9 mouse cellular contexts compared by ENCODE assay signal in the genomic region with DNA sequence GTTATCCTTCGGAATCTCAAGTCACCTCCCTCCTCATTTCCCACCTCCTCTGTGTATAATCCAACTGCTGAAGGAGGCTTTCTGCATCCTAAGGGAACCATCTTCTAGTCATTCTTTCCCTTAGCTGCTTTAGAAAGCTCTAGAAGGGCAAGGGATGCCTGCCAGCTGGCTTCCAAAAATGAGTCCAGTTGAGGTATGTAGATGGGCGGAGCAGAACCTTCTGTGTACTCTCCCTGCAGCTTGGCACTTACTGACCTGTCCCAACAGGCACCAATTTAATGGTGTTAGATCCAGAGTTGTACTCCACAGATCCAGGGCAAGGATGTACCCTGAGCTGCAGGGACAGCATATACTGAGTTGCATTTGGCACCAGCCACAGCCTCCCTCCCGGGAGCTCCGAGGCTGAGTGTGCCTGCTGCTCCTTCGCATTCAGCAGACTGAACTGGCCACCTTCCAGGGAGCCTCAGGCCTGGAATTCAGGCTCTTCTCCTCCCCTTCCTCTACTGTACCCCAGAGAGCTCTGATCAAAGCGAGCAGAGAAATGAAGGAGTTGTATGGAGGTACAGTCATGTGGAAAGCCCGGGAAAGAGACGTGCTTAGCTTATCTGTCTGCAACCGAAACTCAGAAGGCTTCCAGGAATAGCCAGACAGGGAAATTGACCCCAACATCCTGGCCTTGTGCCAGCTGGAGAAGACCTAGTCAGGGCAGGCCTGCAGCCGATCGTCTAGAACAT.
DNase-seq lines count a peak whose midpoint lies in the region; ATAC-seq lines count a peak whose summit lies in the region.
"Had no signal": no experiment of that assay in that cellular context is flagged by ENCODE, and none has a peak within 500 bp of the region (broad histone marks: within the 10 kb centered on the region; RNA-seq: fewer than 3 reads in every experiment).

No protein-coding gene starts in this region.

- peak; percentile 85 for ATAC-seq in hindbrain, embryonic 16.5 days
- peak; percentile 73 for ATAC-seq in midbrain, embryonic 16.5 days
- no peak for ATAC-seq in megakaryocyte progenitor cell, adult 5-6 weeks (replicated peaks; ENCODE audit: poor library complexity)

- H3K4me2 ChIP-seq in hindbrain, embryonic 16.5 days (ENCODE audit: low read length) = peak overlapping the region; percentile 12; the same call in 1 of the 2 replicates
- no peak overlapping the region for H3K4me2 ChIP-seq in midbrain, embryonic 16.5 days (ENCODE audit: low read length)
- H3K4me2 ChIP-seq: liver, embryonic 15.5 days had no signal

- H3K27ac ChIP-seq in hindbrain, embryonic 16.5 days (ENCODE audit: low read depth, low read length) = peak overlapping the region; percentile 44
- peak overlapping the region; percentile 36; the same call in 1 of the 2 replicates for H3K27ac ChIP-seq in midbrain, embryonic 16.5 days (ENCODE audit: low read length)
- H3K27ac ChIP-seq: liver, embryonic 15.5 days had no signal

- H3K9ac ChIP-seq in hindbrain, embryonic 16.5 days (ENCODE audit: low read depth, low read length) = no peak overlapping the region
- no peak overlapping the region for H3K9ac ChIP-seq in midbrain, embryonic 16.5 days (ENCODE audit: low read depth, low read length)
- H3K9ac ChIP-seq: liver, embryonic 15.5 days had no signal

- WGBS in hindbrain, embryonic 16.5 days = 26% methylated on average over 11 of the region's 11 CpGs
- WGBS in midbrain, embryonic 16.5 days = 47% methylated on average over 11 of the region's 11 CpGs

- H3K9me3 ChIP-seq in hindbrain, embryonic 16.5 days (ENCODE audit: control insufficient read depth, low read length) = no peaks in the 10 kb centered on the region
- no peaks in the 10 kb centered on the region for H3K9me3 ChIP-seq in midbrain, embryonic 16.5 days (replicated peaks; ENCODE audit: control insufficient read depth, low read length, poor library complexity, severe bottlenecking)
- H3K9me3 ChIP-seq: liver, embryonic 15.5 days had no signal

- no peaks in the 10 kb centered on the region for H3K36me3 ChIP-seq in hindbrain, embryonic 16.5 days (ENCODE audit: control insufficient read depth, insufficient read depth, low read length)
- H3K36me3 ChIP-seq in midbrain, embryonic 16.5 days (ENCODE audit: control insufficient read depth, insufficient read depth, low read length) = no peaks in the 10 kb centered on the region
- H3K36me3 ChIP-seq: liver, embryonic 15.5 days had no signal

- H3K4me3 ChIP-seq in hindbrain, embryonic 16.5 days (ENCODE audit: low read length) = no peak overlapping the region
- no peak overlapping the region for H3K4me3 ChIP-seq in midbrain, embryonic 16.5 days (ENCODE audit: low read depth, low read length)
- H3K4me3 ChIP-seq: liver, embryonic 15.5 days had no signal

- peak; percentile 90 for DNase-seq in NIH3T3 (ENCODE audit: low read depth)
- DNase-seq in cerebellum, adult 11 months = peak; percentile 66
- peak; percentile 72 for DNase-seq in gastrocnemius, postnatal 10 days
- DNase-seq in left cerebral cortex, adult 11 months (ENCODE audit: low spot score) = peak; percentile 43
- DNase-seq in yolk sac, embryonic 10.5 days (ENCODE audit: low spot score) = peak; percentile 34

- peaks cover 18% of the 10 kb centered on the region for H3K4me1 ChIP-seq in hindbrain, embryonic 16.5 days (ENCODE audit: control insufficient read depth, insufficient read depth, low read depth, low read length)
- H3K4me1 ChIP-seq in midbrain, embryonic 16.5 days (ENCODE audit: control insufficient read depth, insufficient read depth, low read length) = peaks cover 6% of the 10 kb centered on the region; the same call in 1 of the 2 replicates
- H3K4me1 ChIP-seq: liver, embryonic 15.5 days had no signal

- no peaks in the 10 kb centered on the region for H3K27me3 ChIP-seq in hindbrain, embryonic 16.5 days (replicated peaks; ENCODE audit: control insufficient read depth, insufficient read depth, low read length)
- no peaks in the 10 kb centered on the region for H3K27me3 ChIP-seq in midbrain, embryonic 16.5 days (ENCODE audit: control insufficient read depth, insufficient read depth, low read depth, low read length)
- H3K27me3 ChIP-seq: liver, embryonic 15.5 days had no signal

Comparison
In these comparisons a context has a peak if more than half of its experiments do, and no peak if none do; other contexts are left out.
1. DNase-seq: peak in every context shown above with its lines; median percentile 90 in NIH3T3; 72 in gastrocnemius, postnatal 10 days; 66 in cerebellum, adult 11 months; 43 in left cerebral cortex, adult 11 months; 34 in yolk sac, embryonic 10.5 days.